Mouse (Mus musculus) small intestine, adult 2 months (tissue): ENCODE measurements around the gene Smg9. TPM values are rescaled to one million over a fixed set of nuclear protein-coding genes. Genes with fewer than 3 reads are reported as not detected.

Experiments used
- H3K27ac ChIP-seq: fragments of 200-500 bp; 2 replicates; pipeline ENCODE4 v1.5.1; 2012; ENCODE audit warnings: low read depth, low read length, control low read depth, inconsistent platforms; ENCODE audit not compliant: insufficient read depth
- H3K27me3 ChIP-seq: fragments of 200-500 bp; 2 replicates; pipeline ENCODE4 v1.6.1; 2012; ENCODE audit warnings: mild to moderate bottlenecking, moderate library complexity, low read length, inconsistent platforms; ENCODE audit not compliant: control insufficient read depth, insufficient read depth
- H3K36me3 ChIP-seq: fragments of 200-500 bp; 2 replicates; pipeline ENCODE4 v1.6.1; 2012; ENCODE audit warnings: mild to moderate bottlenecking, low read length, control low read depth, inconsistent platforms; ENCODE audit not compliant: control insufficient read depth, insufficient read depth
- H3K4me1 ChIP-seq: fragments of 200-500 bp; 2 replicates; pipeline ENCODE4 v1.6.1; 2012; ENCODE audit warnings: low read length, inconsistent platforms, mixed read lengths; ENCODE audit not compliant: control insufficient read depth, insufficient read depth, insufficient read length
- H3K4me3 ChIP-seq: fragments of 200-500 bp; 2 replicates; pipeline ENCODE4 v1.5.1; 2012; ENCODE audit warnings: low read depth, mild to moderate bottlenecking, control low read depth, inconsistent platforms, low read length, moderate library complexity
- CTCF ChIP-seq: fragments of 200-500 bp; IDR thresholded peaks from 2 replicates; pipeline ENCODE4 v1.5.1; 2012; ENCODE audit warnings: low read depth, mild to moderate bottlenecking, control low read depth, inconsistent platforms, low read length, moderate library complexity, mixed read lengths; ENCODE audit not compliant: insufficient replicate concordance, insufficient read length; ENCODE audit errors: extremely low read depth
- POLR2A ChIP-seq: fragments of 200-500 bp; IDR thresholded peaks from 2 replicates; pipeline ENCODE4 v1.6.1; 2012; ENCODE audit warnings: low read depth, mild to moderate bottlenecking, control low read depth, inconsistent platforms, low read length, moderate library complexity
- WGBS: fragments of 180-500 bp; shearing (Covaris S2); methylation state at CpG from one replicate; pipeline ENCODE4 v1.1.7; 2018; 5-methylcytosine and 5-hydroxymethylcytosine counted together
- polyA plus RNA-seq: library from polyadenylated mRNA; depleted of rRNA; stranded (reverse); fragments of >200 nt; gene quantifications from 2 replicates; pipeline ENCODE4 v1.2.3, GENCODE M21; 2012

Smg9 gene
- polyA plus RNA-seq, 1 experiment = 54.2 TPM

DNA sequence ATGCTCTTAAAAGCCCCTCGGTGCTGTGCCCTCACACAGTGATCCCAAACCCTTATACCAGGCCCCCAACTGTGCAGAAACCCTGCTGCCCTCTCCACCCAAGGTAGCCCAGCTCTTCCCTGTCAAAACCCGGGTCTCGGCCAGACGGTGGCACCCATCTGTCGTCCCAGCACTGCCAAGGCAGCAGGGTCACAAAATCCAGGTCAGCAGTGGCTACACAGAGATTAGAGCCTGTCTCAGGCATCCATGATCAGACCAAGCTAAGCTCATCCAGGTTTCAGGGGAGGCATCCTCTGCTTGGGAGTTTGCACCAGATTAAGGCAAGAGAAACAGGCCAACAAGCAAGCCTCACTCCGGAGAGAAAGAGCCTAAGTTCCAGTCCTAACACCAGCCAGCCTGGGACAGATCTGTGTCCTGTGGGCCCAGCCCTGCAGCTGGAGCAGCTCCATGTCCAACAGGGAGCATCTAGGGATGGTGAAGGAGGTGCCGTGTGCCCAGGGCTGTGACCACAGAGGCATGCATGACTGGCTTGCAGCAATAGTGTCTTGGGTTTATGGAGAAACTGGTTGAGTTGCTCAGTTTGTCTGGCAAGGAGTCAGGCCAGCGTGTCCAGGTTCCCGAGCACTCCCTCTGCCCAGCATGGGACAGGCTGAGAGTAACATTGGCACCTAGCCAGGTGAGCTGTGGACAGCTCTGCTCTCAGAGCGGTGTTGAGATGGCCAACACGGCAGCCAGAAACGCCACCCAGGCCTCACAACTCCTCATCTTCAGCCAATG, 24.7 kb downstream of the Smg9 start:
- Histone ChIP-seq H3K4me3 (no peak overlapping the region), H3K27me3 (no peaks in the 10 kb centered on the region), H3K27ac (no peak overlapping the region), H3K36me3 (peaks cover 18% of the 10 kb centered on the region; the same call in 1 of the 2 replicates), H3K4me1 (peaks cover 8% of the 10 kb centered on the region; the same call in 1 of the 2 replicates)
- 73% methylated on average over 12 of the region's 12 CpGs for WGBS
- TF ChIP-seq CTCF (no peak), POLR2A (no peak)

DNA sequence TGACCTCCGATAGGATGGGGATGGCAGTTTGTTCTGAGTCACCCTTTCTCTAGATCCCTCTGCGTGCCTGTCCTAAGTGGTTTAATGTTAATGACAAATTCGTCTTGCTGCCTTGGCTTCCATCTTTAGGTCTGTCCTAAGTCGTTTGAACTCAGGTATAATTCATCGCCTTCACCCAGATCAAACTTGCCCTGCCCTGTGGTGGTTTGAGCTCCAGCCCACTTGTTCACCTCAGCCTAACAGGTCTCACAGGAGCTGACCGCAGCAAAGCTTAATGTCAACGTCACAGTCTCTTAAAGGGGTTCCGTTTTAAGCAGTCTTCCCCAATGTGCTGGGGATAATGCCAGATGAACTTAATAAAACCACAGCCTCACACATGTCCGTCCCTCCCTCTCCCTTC, 26.5 kb downstream of the Smg9 start:
- no peak overlapping the region for H3K4me3 ChIP-seq
- H3K27me3 ChIP-seq = no peaks in the 10 kb centered on the region
- 83% methylated on average over 9 of the region's 9 CpGs for WGBS
- TF ChIP-seq CTCF = no peak
- H3K27ac ChIP-seq = no peak overlapping the region
- H3K36me3 ChIP-seq = peaks cover 15% of the 10 kb centered on the region; the same call in 1 of the 2 replicates
- H3K4me1 ChIP-seq = peaks cover 8% of the 10 kb centered on the region; the same call in 1 of the 2 replicates

DNA sequence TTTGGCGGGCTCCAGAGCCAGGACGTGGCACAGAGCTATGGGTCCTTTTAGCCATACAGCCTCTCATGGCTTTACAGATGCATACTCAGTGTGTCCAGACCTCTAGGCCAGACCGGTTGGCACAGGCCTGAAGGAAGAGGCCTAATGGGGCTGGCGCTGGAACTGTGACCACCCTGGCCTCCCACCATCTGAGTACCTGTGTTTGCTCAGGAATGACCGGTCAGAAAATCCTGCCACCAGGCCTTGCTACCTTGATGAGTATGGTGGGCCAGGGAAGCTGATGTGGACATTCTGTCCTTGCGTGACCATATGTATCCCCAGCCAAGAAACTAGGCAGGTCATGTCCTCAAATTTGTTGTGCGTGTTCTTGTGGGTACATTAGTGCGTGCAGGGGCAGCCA, 27.7 kb downstream of the Smg9 start:
- TF ChIP-seq CTCF (no peak), POLR2A (no peak)
- Histone ChIP-seq H3K27ac (no peak overlapping the region), H3K36me3 (peaks cover 6% of the 10 kb centered on the region; the same call in 1 of the 2 replicates), H3K27me3 (no peaks in the 10 kb centered on the region; the same call in 1 of the 2 replicates), H3K4me1 (peaks cover 18% of the 10 kb centered on the region), H3K4me3 (no peak overlapping the region)
- WGBS = 96% methylated on average over 8 of the region's 8 CpGs

DNA sequence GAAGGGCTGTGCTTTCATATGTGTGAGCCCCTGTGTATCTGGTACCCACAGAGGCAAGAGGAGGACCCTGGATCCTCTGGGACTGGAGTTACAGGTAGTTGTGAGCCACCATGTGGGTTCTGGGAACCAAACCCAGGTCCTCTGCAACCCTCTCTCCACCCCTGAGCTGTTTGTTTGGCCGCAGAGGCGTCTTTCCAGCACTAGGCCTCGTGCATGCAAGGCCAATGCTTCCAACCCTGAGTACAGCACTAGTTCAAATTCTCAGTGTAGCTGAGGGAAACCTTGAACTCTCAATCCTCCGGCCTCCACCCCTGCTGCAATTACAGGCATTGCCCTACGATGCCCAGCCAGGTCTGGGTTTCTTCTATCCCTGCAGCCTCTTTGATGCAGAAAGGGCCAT, 29.3 kb downstream of the Smg9 start:
- Histone ChIP-seq H3K36me3 (no peaks in the 10 kb centered on the region), H3K27ac (no peak overlapping the region), H3K4me1 (peaks cover 13% of the 10 kb centered on the region), H3K4me3 (no peak overlapping the region), H3K27me3 (peaks cover 4% of the 10 kb centered on the region; the same call in 1 of the 2 replicates)
- no peak for TF ChIP-seq CTCF
- TF ChIP-seq POLR2A = no peak
- WGBS = 91% methylated on average over 5 of the region's 5 CpGs

DNA sequence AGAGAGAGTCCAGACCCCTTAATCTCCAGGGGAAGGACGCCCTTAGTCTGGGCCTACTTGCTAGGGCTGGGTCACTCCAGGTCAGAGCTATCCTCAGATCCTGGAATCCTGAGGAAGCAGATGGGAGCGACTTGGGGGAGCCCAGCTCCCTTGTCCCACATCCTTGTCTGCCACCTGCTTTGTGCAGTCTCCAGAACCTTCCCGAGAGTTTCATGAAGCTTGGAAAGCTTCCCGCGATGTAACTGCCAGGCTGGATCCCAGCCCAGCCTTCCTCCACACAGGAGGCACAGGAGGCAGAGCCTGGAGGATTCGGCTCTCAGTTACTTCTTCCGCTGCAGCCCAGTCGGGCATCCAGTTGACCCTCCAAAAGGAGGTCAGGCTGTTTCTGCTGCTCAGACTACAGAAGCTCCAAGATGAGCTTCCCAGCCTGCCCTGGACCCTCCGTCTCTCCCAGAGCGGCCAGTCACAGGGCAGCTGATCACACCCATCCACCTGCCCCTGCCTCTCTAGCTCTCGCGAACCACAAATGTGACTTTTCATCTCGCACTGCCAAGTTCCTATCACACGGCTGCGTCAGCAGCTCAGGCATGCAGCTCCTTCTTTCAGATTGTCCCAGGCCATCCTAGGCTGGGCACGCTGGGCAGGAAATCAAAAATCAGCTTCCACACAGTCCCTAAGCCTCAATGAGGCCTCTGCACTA, 30.1 kb downstream of the Smg9 start:
- TF ChIP-seq POLR2A (no peak), CTCF (no peak)
- WGBS = 32% methylated on average over 16 of the region's 16 CpGs

DNA sequence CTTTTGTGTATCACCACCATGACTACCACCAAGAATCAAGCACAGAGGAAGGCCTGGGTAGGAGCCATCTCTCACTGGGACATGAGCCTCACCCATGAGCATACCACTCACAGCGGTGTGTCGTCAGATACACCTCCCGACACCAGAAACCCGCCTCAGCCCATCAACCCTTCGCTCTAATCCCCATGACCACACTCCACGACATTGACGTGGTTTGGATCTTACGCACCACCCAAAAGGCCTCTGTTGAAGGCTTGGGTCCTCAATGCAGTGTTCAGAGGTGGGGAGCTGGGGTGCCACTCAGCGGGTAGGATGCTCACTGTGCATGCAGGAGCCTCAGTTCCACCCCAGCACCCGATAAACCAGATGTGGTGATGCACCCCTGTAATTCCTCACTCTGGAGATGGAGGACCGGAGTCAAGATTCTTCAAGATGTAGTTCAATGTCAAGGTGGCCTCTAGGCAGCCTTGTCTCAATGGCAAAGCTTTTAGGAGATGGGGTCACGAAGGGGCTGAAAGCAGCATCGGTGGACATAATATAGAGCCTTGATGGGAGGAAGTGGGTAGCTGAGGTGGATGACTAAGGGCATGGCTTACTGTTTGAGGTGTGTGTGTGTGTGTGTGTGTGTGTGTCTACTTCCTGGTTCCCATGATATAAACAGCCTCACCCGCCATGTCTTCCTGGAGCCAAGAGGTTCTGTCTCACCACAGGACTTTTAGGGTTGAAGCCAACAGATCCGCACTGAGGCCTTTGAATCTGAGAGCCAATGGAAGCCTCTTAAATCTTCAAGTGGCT, 31.3 kb downstream of the Smg9 start:
- H3K4me1 ChIP-seq = peaks cover 10% of the 10 kb centered on the region
- H3K27ac ChIP-seq = no peak overlapping the region
- 92% methylated on average over 15 of the region's 15 CpGs for WGBS
- H3K36me3 ChIP-seq = no peaks in the 10 kb centered on the region
- H3K27me3 ChIP-seq = peaks cover 4% of the 10 kb centered on the region; the same call in 1 of the 2 replicates
- TF ChIP-seq POLR2A = no peak
- no peak for TF ChIP-seq CTCF
- no peak overlapping the region for H3K4me3 ChIP-seq

More for the DNA sequence above, 30.1 kb downstream of the Smg9 start:
- Histone ChIP-seq H3K27me3 (peaks cover 4% of the 10 kb centered on the region; the same call in 1 of the 2 replicates), H3K36me3 (no peaks in the 10 kb centered on the region), H3K27ac (no peak overlapping the region), H3K4me3 (no peak overlapping the region), H3K4me1 (peaks cover 10% of the 10 kb centered on the region)

DNA sequence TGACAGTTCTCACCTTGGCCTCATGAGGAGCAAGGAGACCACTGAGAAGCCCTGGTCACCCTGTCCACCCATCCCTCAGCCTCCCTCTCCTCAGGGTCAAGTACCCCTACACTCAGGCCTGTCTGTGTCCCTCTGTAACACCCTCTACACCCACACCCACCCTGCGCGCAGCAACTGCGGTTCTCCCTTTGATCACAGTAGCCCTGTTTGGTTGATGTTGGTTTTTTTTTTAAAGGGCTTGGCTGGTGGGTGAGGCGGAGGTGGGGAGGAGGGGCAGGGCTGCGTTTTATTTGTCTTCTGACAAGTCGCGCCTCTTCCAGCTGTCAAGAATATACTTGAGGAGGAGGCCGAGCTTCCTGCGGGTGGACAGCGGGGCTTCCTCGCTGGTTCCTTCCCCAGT, 32.3 kb downstream of the Smg9 start:
- no peaks in the 10 kb centered on the region for H3K36me3 ChIP-seq
- no peak overlapping the region for H3K27ac ChIP-seq
- peaks cover 4% of the 10 kb centered on the region; the same call in 1 of the 2 replicates for H3K27me3 ChIP-seq
- TF ChIP-seq CTCF (no peak), POLR2A (no peak)
- 36% methylated on average over 11 of the region's 11 CpGs for WGBS
- peaks cover 10% of the 10 kb centered on the region for H3K4me1 ChIP-seq
- no peak overlapping the region for H3K4me3 ChIP-seq
